Mouse (Mus musculus): Measurements from ENCODE around the gene 4933416C03Rik. TPM values are rescaled to one million over a fixed set of nuclear protein-coding genes. Genes with fewer than 3 reads are reported as not detected.

4933416C03Rik gene
- polyA plus RNA-seq, 1 experiment from 2014 or later, result not detected

GRCm38 (mm10) chr10:116123808-116124207 is 10.1 kb upstream of the 4933416C03Rik start:
- ATAC-seq (ENCODE audit: insufficient number of reproducible peaks, insufficient read depth, low FRiP score, low TSS enrichment), result no peak
- Histone ChIP-seq H3K27me3 (no peaks in the 10 kb centered on the region), H3K4me1 (no peaks in the 10 kb centered on the region), H3K9ac (no peak overlapping the region), H3K4me2 (replicated peaks) (no peak overlapping the region), H3K9me3 (no peaks in the 10 kb centered on the region), H3K4me3 (no peak overlapping the region), H3K27ac (no peak overlapping the region), H3K36me3 (no peaks in the 10 kb centered on the region)
- 90% methylated on average over 2 of the region's 2 CpGs for WGBS

GRCm38 (mm10) chr10:116121463-116121862 is 7.7 kb upstream of the 4933416C03Rik start:
- 87% methylated on average over 2 of the region's 2 CpGs for WGBS
- Histone ChIP-seq H3K27ac (no peak overlapping the region), H3K36me3 (no peaks in the 10 kb centered on the region), H3K9me3 (no peaks in the 10 kb centered on the region), H3K4me3 (no peak overlapping the region), H3K4me1 (no peaks in the 10 kb centered on the region), H3K9ac (no peak overlapping the region), H3K27me3 (no peaks in the 10 kb centered on the region), H3K4me2 (replicated peaks) (no peak overlapping the region)
- no peak for ATAC-seq (ENCODE audit: insufficient number of reproducible peaks, insufficient read depth, low FRiP score, low TSS enrichment)

GRCm38 (mm10) chr10:116117060-116117459 is 3.3 kb upstream of the 4933416C03Rik start:
- Histone ChIP-seq H3K4me1 (no peaks in the 10 kb centered on the region), H3K36me3 (no peaks in the 10 kb centered on the region), H3K27me3 (no peaks in the 10 kb centered on the region), H3K27ac (no peak overlapping the region), H3K4me3 (no peak overlapping the region), H3K9me3 (no peaks in the 10 kb centered on the region), H3K4me2 (replicated peaks) (no peak overlapping the region), H3K9ac (no peak overlapping the region)
- no peak for ATAC-seq (ENCODE audit: insufficient number of reproducible peaks, insufficient read depth, low FRiP score, low TSS enrichment)
- WGBS, result 87% methylated on average over 8 of the region's 8 CpGs

DNA sequence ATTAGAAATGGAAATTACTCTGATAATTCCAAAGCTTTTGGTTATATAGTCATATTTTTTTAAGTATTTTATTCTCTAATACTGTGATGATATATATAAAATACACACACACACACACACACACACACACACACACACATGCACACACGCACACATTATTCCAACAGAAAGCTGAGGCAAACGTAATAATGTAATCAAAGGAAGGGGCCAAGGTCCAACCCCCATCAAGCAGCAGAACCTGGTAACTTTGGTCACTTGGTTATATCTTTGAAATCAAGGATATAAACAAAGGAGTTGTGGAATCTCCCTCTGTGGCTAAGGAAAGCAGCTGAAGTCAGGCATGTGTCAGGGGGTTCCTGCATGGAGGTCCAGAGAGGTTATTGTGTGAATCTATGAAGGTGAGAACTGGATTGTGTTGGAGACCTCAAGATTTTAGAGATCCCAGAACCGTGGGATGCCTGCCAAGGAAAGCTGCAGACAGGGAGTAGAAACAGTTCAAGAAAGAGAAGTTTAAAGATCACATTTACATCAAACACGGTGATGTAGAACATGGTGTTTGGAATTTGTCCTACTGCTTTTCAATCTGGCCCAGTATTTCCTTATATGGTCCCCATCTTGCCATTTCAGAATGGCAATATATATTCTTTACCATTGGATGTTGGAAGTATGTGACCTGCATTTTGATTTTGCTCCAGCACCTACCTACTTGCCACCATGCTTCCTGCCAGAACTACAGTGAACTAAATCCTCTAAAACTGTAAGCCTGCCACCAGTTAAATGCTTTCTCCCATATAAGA is 2.4 kb upstream of the 4933416C03Rik start:
- H3K36me3 ChIP-seq, result no peaks in the 10 kb centered on the region
- ATAC-seq (ENCODE audit: insufficient number of reproducible peaks, insufficient read depth, low FRiP score, low TSS enrichment), result no peak
- 73% methylated on average over 4 of the region's 4 CpGs for whole genome bisulfite sequencing

DNA sequence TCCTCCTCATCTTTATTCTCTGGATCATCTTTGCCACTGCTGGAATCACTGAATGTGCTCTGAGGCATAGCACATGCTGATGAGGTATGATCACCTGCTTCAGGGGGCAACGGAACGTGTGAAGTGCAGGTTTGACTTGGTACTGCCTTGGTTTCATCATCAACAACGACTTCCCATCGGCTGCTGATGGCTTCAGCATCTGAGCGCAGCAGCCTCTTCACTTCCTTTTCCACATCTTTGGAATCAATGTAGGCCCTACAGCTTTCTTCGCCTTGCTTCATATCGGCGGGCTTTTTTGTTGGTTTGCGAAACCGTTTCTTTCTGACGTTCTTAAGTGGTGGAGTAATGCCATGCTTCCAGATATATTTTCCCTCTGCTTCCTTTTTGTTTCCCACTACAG is 849 bp downstream of the 4933416C03Rik start:
- Histone ChIP-seq H3K4me3 (no peak overlapping the region), H3K36me3 (no peaks in the 10 kb centered on the region), H3K9ac (no peak overlapping the region), H3K27ac (no peak overlapping the region), H3K4me2 (replicated peaks) (no peak overlapping the region), H3K9me3 (no peaks in the 10 kb centered on the region), H3K4me1 (no peaks in the 10 kb centered on the region), H3K27me3 (no peaks in the 10 kb centered on the region)
- ATAC-seq (ENCODE audit: insufficient number of reproducible peaks, insufficient read depth, low FRiP score, low TSS enrichment), result no peak
- WGBS, result 93% methylated on average over 11 of the region's 11 CpGs

More for the DNA sequence above, 2.4 kb upstream of the 4933416C03Rik start:
- H3K4me2 ChIP-seq (replicated peaks), result no peak overlapping the region
- H3K27ac ChIP-seq, result no peak overlapping the region
- no peak overlapping the region for H3K4me3 ChIP-seq
- H3K9ac ChIP-seq, result no peak overlapping the region
- no peaks in the 10 kb centered on the region for H3K9me3 ChIP-seq
- no peaks in the 10 kb centered on the region for H3K4me1 ChIP-seq
- H3K27me3 ChIP-seq, result no peaks in the 10 kb centered on the region

DNA sequence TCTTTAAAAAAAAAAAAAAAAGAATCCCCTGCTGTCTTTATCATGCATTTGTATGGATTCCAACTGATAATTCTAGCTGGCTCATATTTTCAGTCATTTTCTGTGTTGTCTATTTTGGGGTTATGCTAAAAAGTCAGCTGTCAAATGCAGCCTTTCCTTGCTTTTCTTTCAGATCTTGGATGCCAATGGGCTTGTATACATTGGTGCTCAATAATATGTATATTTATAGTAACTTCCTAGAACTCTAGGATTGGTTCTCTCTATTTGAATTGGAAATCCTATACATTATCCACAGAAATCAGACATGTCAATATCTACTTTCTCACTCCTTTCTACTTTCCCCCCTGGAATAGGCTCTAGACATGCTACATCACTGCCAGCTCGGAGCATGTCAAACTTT is 5.0 kb downstream of the 4933416C03Rik start:
- WGBS, result 90% methylated on average over 1 of the region's 1 CpGs
- Histone ChIP-seq H3K27ac (no peak overlapping the region), H3K4me3 (no peak overlapping the region), H3K9ac (no peak overlapping the region), H3K9me3 (no peaks in the 10 kb centered on the region), H3K4me2 (replicated peaks) (no peak overlapping the region), H3K27me3 (no peaks in the 10 kb centered on the region), H3K4me1 (no peaks in the 10 kb centered on the region), H3K36me3 (no peaks in the 10 kb centered on the region)
- ATAC-seq (ENCODE audit: insufficient number of reproducible peaks, insufficient read depth, low FRiP score, low TSS enrichment), result no peak

- no peaks in the 10 kb centered on the region for H3K27me3 ChIP-seq
- H3K27ac ChIP-seq, result no peak overlapping the region
- no peak overlapping the region for H3K9ac ChIP-seq
- no peaks in the 10 kb centered on the region for H3K9me3 ChIP-seq
- 59% methylated on average over 4 of the region's 4 CpGs for WGBS
- H3K4me1 ChIP-seq, result no peaks in the 10 kb centered on the region
- ATAC-seq (ENCODE audit: insufficient number of reproducible peaks, insufficient read depth, low FRiP score, low TSS enrichment), result no peak
- no peak overlapping the region for H3K4me3 ChIP-seq
- H3K36me3 ChIP-seq, result no peaks in the 10 kb centered on the region
- H3K4me2 ChIP-seq (replicated peaks), result no peak overlapping the region
Measured at GRCm38 (mm10) chr10:116108176-116108575, 5.5 kb downstream of the 4933416C03Rik start.

- Histone ChIP-seq H3K4me1 (no peaks in the 10 kb centered on the region), H3K27me3 (no peaks in the 10 kb centered on the region), H3K9me3 (no peaks in the 10 kb centered on the region), H3K27ac (no peak overlapping the region), H3K4me2 (replicated peaks) (no peak overlapping the region), H3K4me3 (no peak overlapping the region), H3K36me3 (no peaks in the 10 kb centered on the region), H3K9ac (no peak overlapping the region)
- 91% methylated on average over 7 of the region's 7 CpGs for WGBS
- ATAC-seq (ENCODE audit: insufficient number of reproducible peaks, insufficient read depth, low FRiP score, low TSS enrichment), result no peak
Measured at GRCm38 (mm10) chr10:116098470-116098869, 15.2 kb downstream of the 4933416C03Rik start.

DNA sequence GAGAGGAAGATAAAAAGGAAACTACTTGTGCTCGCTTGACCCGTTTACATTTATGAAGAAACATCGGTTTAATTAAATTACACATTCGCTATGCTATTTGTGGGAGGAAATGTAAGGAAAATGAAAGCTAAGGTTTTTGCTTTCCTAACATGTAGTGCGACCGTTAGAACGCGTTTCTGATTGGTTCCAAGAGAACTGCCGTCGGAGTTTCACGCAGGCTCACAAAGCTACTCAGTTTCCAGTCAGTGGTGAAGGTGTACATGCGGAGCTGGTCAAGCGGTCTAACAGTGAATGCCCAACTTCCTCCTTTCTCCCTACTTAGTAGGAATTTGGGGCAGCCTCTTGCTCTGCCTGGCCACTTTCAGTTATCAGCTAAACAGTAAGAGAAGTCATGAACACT is 17.3 kb downstream of the 4933416C03Rik start:
- Histone ChIP-seq H3K36me3 (no peaks in the 10 kb centered on the region), H3K4me3 (no peak overlapping the region), H3K9me3 (no peaks in the 10 kb centered on the region), H3K9ac (no peak overlapping the region), H3K4me2 (replicated peaks) (no peak overlapping the region), H3K27me3 (no peaks in the 10 kb centered on the region), H3K4me1 (no peaks in the 10 kb centered on the region), H3K27ac (no peak overlapping the region)
- ATAC-seq (ENCODE audit: insufficient number of reproducible peaks, insufficient read depth, low FRiP score, low TSS enrichment), result no peak
- 72% methylated on average over 13 of the region's 13 CpGs for WGBS

DNA sequence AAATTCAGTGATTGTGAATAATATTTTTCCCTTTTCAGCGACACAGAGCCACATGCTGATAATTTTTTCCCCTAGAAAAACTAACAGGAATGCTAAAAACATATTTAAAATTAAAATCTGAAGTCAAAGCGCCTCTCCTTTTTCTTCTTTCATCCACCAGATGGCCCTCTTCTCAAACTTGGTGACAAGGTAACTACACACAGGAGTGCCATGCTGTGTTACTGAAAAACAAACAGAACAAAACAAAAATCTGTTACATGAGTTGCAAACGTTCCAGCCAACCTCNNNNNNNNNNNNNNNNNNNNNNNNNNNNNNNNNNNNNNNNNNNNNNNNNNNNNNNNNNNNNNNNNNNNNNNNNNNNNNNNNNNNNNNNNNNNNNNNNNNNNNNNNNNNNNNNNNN is 29.8 kb downstream of the 4933416C03Rik start:
- Histone ChIP-seq H3K36me3 (no peaks in the 10 kb centered on the region), H3K4me1 (no peaks in the 10 kb centered on the region), H3K9me3 (no peaks in the 10 kb centered on the region), H3K4me2 (replicated peaks) (no peak overlapping the region), H3K4me3 (no peak overlapping the region), H3K27me3 (no peaks in the 10 kb centered on the region), H3K9ac (no peak overlapping the region), H3K27ac (no peak overlapping the region)
- no peak for ATAC-seq (ENCODE audit: insufficient number of reproducible peaks, insufficient read depth, low FRiP score, low TSS enrichment)
- WGBS, result 24% methylated on average over 3 of the region's 3 CpGs

- H3K9ac ChIP-seq, result no peak overlapping the region
- no peaks in the 10 kb centered on the region for H3K27me3 ChIP-seq
- 87% methylated on average over 6 of the region's 6 CpGs for WGBS
Measured at GRCm38 (mm10) chr10:116080841-116081240, 32.9 kb downstream of the 4933416C03Rik start.

DNA sequence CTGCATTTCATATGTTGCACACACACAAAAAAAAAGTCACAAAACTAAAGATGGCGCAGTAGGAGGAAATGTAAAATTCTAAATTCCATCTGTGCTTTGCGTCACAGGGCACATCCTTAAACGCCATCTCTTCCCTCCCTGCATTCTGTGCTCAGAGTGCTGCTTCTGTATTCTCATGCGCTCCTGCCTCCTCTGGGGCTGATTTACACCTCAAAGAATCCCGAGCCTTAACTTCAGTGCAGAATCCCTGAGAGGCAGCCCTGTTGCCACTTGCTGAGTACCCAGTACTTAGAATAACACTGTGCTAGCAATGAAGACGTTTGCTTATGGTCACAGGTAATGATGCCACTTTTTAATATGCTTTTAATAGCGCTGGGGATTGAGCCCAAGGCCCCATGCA is 34.3 kb downstream of the 4933416C03Rik start:
- no peak for ATAC-seq (ENCODE audit: insufficient number of reproducible peaks, insufficient read depth, low FRiP score, low TSS enrichment)
- Histone ChIP-seq H3K9me3 (no peaks in the 10 kb centered on the region), H3K4me3 (no peak overlapping the region), H3K36me3 (no peaks in the 10 kb centered on the region), H3K4me2 (replicated peaks) (no peak overlapping the region), H3K4me1 (no peaks in the 10 kb centered on the region), H3K27me3 (no peaks in the 10 kb centered on the region), H3K27ac (no peak overlapping the region), H3K9ac (no peak overlapping the region)
- 42% methylated on average over 7 of the region's 7 CpGs for WGBS

More at GRCm38 (mm10) chr10:116080841-116081240, 32.9 kb downstream of the 4933416C03Rik start:
- H3K4me2 ChIP-seq (replicated peaks), result no peak overlapping the region
- H3K4me3 ChIP-seq, result no peak overlapping the region
- no peak overlapping the region for H3K27ac ChIP-seq
- H3K9me3 ChIP-seq, result no peaks in the 10 kb centered on the region
- no peaks in the 10 kb centered on the region for H3K36me3 ChIP-seq
- no peak for ATAC-seq (ENCODE audit: insufficient number of reproducible peaks, insufficient read depth, low FRiP score, low TSS enrichment)
- no peaks in the 10 kb centered on the region for H3K4me1 ChIP-seq

Data from embryonic facial prominence, embryonic 12.5 days (tissue).